Mouse (Mus musculus) lung, postnatal 0 days (tissue): ENCODE measurements around the gene AA986860. TPM values are rescaled to one million over a fixed set of nuclear protein-coding genes. Genes with fewer than 3 reads are reported as not detected.

Source experiments
- ATAC-seq: fragments of 200-750 bp; cut with Nextera tagmentation; 2 replicates; pipeline ENCODE4 v1.8.0; 2017; ENCODE audit warnings: moderate library complexity
- DNase-seq: peaks from one replicate; pipeline ENCODE4 v3.0.0-alpha.2; 2016; ENCODE audit warnings: low spot score
- H3K27ac ChIP-seq: fragments of 300-500 bp; sonication (generic); 2 replicates; pipeline ENCODE4 v1.5.1; 2014; ENCODE audit warnings: antibody characterized with exemption, mild to moderate bottlenecking, low read length, mixed read lengths
- H3K27me3 ChIP-seq: fragments of 300-500 bp; sonication (generic); replicated peaks from 2 replicates; pipeline ENCODE4 v1.6.1; 2014; ENCODE audit warnings: low read length, mixed read lengths; ENCODE audit not compliant: insufficient read depth
- H3K36me3 ChIP-seq: fragments of 300-500 bp; sonication (generic); 2 replicates; pipeline ENCODE4 v1.6.1; 2014; ENCODE audit warnings: low read length, mixed read lengths; ENCODE audit not compliant: insufficient read depth
- H3K4me1 ChIP-seq: fragments of 300-500 bp; sonication (generic); 2 replicates; pipeline ENCODE4 v1.6.1; 2014; ENCODE audit warnings: antibody characterized with exemption, low read depth, low read length, mixed read lengths; ENCODE audit not compliant: insufficient read depth
- H3K4me2 ChIP-seq: fragments of 300-500 bp; sonication (generic); replicated peaks from 2 replicates; pipeline ENCODE4 v1.6.1; 2014; ENCODE audit warnings: low read depth, mild to moderate bottlenecking, low read length, moderate library complexity, mixed read lengths
- H3K4me3 ChIP-seq: fragments of 300-500 bp; sonication (generic); 2 replicates; pipeline ENCODE4 v1.5.1; 2014; ENCODE audit warnings: low read depth, low read length
- H3K9ac ChIP-seq: fragments of 300-500 bp; sonication (generic); replicated peaks from 2 replicates; pipeline ENCODE4 v1.6.1; 2014; ENCODE audit warnings: low read depth, mild to moderate bottlenecking
- H3K9me3 ChIP-seq: fragments of 300-500 bp; sonication (generic); 2 replicates; pipeline ENCODE4 v1.6.1; 2016; ENCODE audit warnings: low read length, mixed read lengths
- CTCF ChIP-seq: IDR thresholded peaks from 2 replicates; pipeline ENCODE4 v1.5.1; 2016; ENCODE audit warnings: antibody characterized with exemption, mild to moderate bottlenecking
- EP300 ChIP-seq: IDR thresholded peaks from 2 replicates; pipeline ENCODE4 v1.6.1; 2016; ENCODE audit warnings: antibody characterized with exemption, mild to moderate bottlenecking, control low read depth
- WGBS: fragments of 180-500 bp; shearing (Covaris S2); extraction: QIAGEN DNeasy Blood & Tissue Kit; methylation state at CpG from one replicate; pipeline ENCODE4 v1.1.7; 2014; 5-methylcytosine and 5-hydroxymethylcytosine counted together
- polyA plus RNA-seq: library from polyadenylated mRNA; unstranded; fragments of >200 nt; fragmentation: Nextera tagmentation; extraction: Ambion mirVana; gene quantifications from 2 replicates; pipeline ENCODE4 v1.2.1, GENCODE M21; 2015

The AA986860 gene
- polyA plus RNA-seq, 1 experiment from 2014 or later: 60.9 TPM

GRCm38 (mm10) chr1:130738551-130739106 is 6.9 kb downstream of the AA986860 start:
- DNase-seq (no peak), ATAC-seq (no peak)
- Histone ChIP-seq H3K4me1 (peaks cover 9% of the 10 kb centered on the region; the same call in 1 of the 2 replicates), H3K4me2 (no peak overlapping the region), H3K9ac (no peak overlapping the region), H3K27ac (no peak overlapping the region), H3K36me3 (0 out of 2 replicates have a peak, but pooled peaks cover 9% of the 10 kb centered on the region), H3K4me3 (no peak overlapping the region), H3K9me3 (no peaks in the 10 kb centered on the region), H3K27me3 (no peaks in the 10 kb centered on the region)
- TF ChIP-seq EP300 (no peak), CTCF (no peak)
- 59% methylated on average over 3 of the region's 3 CpGs for WGBS

- no peaks in the 10 kb centered on the region for H3K27me3 ChIP-seq
- 0 out of 2 replicates have a peak, but pooled peaks cover 10% of the 10 kb centered on the region for H3K36me3 ChIP-seq
- no peak for ATAC-seq
- DNase-seq: no peak
- H3K4me3 ChIP-seq: no peak overlapping the region
- no peaks in the 10 kb centered on the region for H3K9me3 ChIP-seq
- TF ChIP-seq CTCF: no peak
- no peak for TF ChIP-seq EP300
- peaks cover 8% of the 10 kb centered on the region; the same call in 1 of the 2 replicates for H3K4me1 ChIP-seq
- no peak overlapping the region for H3K9ac ChIP-seq
- no peak overlapping the region for H3K4me2 ChIP-seq
- no peak overlapping the region for H3K27ac ChIP-seq
- 63% methylated on average over 3 of the region's 3 CpGs for WGBS
Observed at GRCm38 (mm10) chr1:130739636-130740035, 7.9 kb downstream of the AA986860 start.

DNA sequence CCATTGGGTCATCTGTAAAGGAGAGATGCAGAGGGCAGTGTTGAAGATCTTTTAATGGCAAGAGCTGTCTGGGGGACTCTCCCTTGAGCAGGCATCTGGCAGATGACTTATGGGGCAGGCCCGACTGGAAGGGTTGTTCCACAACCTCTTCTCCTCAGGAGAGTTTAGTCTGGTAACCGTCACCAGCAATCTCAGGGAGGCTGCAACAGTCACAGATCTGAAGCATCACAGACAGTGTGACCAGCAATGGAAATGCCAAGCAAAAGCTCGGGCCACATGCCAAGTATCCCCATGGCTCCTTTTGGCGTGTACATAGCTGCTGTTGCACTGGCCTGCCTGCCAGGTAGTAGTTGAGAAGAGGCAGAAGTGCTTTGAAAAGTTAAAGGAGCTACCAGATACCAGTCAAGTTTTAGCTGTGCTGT is 8.5 kb downstream of the AA986860 start:
- no peaks in the 10 kb centered on the region for H3K27me3 ChIP-seq
- H3K27ac ChIP-seq: 0 out of 2 replicates have a peak overlapping the region, but pooled peaks have one; percentile 75
- no peak overlapping the region for H3K4me2 ChIP-seq
- 0 out of 2 replicates have a peak, but pooled peaks cover 10% of the 10 kb centered on the region for H3K36me3 ChIP-seq
- H3K4me1 ChIP-seq: peaks cover 6% of the 10 kb centered on the region; the same call in 1 of the 2 replicates
- no peaks in the 10 kb centered on the region for H3K9me3 ChIP-seq
- H3K4me3 ChIP-seq: no peak overlapping the region
- peak; percentile 9; the same call in 1 of the 2 replicates for ATAC-seq
- no peak overlapping the region for H3K9ac ChIP-seq
- WGBS: 37% methylated on average over 4 of the region's 4 CpGs
- no peak for DNase-seq
- TF ChIP-seq CTCF: no peak
- TF ChIP-seq EP300: no peak

GRCm38 (mm10) chr1:130740781-130741720 is 9.3 kb downstream of the AA986860 start:
- peak; percentile 46 for ATAC-seq
- WGBS: 38% methylated on average over 15 of the region's 15 CpGs
- 0 out of 2 replicates have a peak overlapping the region, but pooled peaks have one; percentile 3 for H3K4me2 ChIP-seq

GRCm38 (mm10) chr1:130742201-130742600 is 10.4 kb downstream of the AA986860 start:
- Histone ChIP-seq H3K9me3 (no peaks in the 10 kb centered on the region), H3K9ac (no peak overlapping the region), H3K27me3 (no peaks in the 10 kb centered on the region), H3K4me3 (no peak overlapping the region), H3K4me2 (no peak overlapping the region), H3K36me3 (0 out of 2 replicates have a peak, but pooled peaks cover 10% of the 10 kb centered on the region), H3K4me1 (peaks cover 6% of the 10 kb centered on the region; the same call in 1 of the 2 replicates), H3K27ac (no peak overlapping the region)
- WGBS: 89% methylated on average over 7 of the region's 7 CpGs
- TF ChIP-seq EP300: no peak
- no peak for TF ChIP-seq CTCF
- ATAC-seq (no peak), DNase-seq (no peak)

More at GRCm38 (mm10) chr1:130740781-130741720, 9.3 kb downstream of the AA986860 start:
- Histone ChIP-seq H3K4me3 (no peak overlapping the region), H3K9me3 (no peaks in the 10 kb centered on the region), H3K36me3 (0 out of 2 replicates have a peak, but pooled peaks cover 10% of the 10 kb centered on the region), H3K27ac (peak overlapping the region; percentile 75), H3K27me3 (no peaks in the 10 kb centered on the region), H3K9ac (no peak overlapping the region), H3K4me1 (peaks cover 6% of the 10 kb centered on the region; the same call in 1 of the 2 replicates)
- peak; percentile 50 for DNase-seq
- TF ChIP-seq CTCF (no peak), EP300 (no peak)

- no peak overlapping the region for H3K4me2 ChIP-seq
- DNase-seq (no peak), ATAC-seq (no peak)
- H3K27me3 ChIP-seq: no peaks in the 10 kb centered on the region
- no peak overlapping the region for H3K27ac ChIP-seq
- peaks cover 6% of the 10 kb centered on the region; the same call in 1 of the 2 replicates for H3K4me1 ChIP-seq
- H3K9me3 ChIP-seq: no peaks in the 10 kb centered on the region
- no peak overlapping the region for H3K4me3 ChIP-seq
- no peak overlapping the region for H3K9ac ChIP-seq
- 67% methylated on average over 1 of the region's 1 CpGs for WGBS
- H3K36me3 ChIP-seq: 0 out of 2 replicates have a peak, but pooled peaks cover 10% of the 10 kb centered on the region
- TF ChIP-seq CTCF (no peak), EP300 (no peak)
Observed at GRCm38 (mm10) chr1:130743775-130744174, 12.0 kb downstream of the AA986860 start.
